Mouse (Mus musculus): ENCODE measurements at regions not wholly inside any gene's neighbourhood (a gene's known extent, or its start where the extent isn't known, plus 50 kb on each side); places are given as distances from the start of the nearest gene placed in this dataset.

GRCm38 (mm10) chr19:60148313-60148965, 78.1 kb downstream of the Fam204a start:
- DNase-seq (ENCODE audit: low spot score) = no peak

DNA sequence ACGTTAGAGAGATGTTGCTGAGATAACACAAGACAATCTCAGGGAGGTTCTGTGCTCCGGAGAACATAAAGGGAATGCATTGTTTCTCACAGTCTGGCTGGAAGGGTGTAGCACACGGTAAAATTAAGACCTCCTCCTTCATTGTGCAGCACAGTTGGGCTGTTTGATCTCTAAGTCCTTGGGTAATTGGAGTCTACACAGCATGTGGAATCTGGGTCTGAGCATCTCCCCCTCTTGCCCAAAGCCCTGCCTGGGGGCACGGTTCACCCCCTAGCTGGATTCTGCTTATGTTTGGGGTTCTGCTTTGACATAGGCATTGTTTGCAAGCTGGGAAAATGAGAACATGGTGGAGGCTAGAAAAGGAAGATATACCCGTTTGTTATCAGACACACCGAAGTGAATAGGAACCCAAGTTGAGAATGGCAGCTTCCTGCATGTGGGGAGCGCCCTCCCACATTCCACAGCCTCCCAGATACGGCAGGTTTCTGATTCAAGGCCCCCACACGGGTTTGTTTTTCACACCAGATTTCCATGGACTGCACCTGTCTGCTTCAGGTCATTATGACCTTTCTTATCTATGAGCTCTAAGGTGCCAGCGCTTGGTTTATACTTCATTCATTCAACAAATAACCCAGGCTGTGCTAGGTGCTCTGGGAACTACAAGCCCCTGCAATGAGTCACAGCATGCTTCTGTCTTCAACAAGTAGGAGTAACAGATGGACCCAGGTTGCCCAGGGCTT, 79.9 kb downstream of the Fam204a start:
- no peak for DNase-seq (ENCODE audit: low spot score)

- DNase-seq (ENCODE audit: low spot score) = no peak
Measured at GRCm38 (mm10) chr19:60145242-60145641, 81.3 kb downstream of the Fam204a start.

DNA sequence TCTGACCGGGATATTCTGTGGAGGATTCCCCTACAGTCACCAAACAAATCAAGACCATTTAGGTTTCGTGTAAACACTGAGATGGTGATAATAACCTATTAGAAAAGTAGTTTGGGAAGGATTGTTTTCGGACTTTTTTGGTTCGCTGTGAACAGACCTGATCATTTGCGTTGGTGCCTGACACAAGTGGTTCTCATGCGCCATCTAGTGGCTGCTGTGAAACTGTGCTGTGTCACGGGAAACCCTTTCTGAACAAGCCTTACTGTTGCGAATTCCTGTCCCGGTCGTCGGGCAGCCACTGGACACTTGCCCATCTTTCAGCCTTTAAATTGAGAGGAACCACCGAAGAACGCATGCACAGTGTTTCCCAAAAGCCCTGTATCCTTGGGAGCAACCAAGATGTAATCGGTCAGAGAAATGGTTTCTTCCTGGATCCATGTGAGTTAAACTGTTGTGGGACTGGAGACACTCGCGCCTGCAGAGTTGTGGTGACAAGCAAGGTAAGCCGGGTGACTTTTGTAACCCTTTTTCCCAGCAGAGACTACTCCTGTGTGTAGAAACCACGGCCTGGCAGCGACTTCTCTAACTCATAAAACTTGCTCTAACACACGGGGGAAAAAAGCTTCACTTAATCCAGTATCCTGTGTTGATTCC, 82.0 kb downstream of the Fam204a start:
- DNase-seq (ENCODE audit: low spot score) = peak; percentile 71

DNA sequence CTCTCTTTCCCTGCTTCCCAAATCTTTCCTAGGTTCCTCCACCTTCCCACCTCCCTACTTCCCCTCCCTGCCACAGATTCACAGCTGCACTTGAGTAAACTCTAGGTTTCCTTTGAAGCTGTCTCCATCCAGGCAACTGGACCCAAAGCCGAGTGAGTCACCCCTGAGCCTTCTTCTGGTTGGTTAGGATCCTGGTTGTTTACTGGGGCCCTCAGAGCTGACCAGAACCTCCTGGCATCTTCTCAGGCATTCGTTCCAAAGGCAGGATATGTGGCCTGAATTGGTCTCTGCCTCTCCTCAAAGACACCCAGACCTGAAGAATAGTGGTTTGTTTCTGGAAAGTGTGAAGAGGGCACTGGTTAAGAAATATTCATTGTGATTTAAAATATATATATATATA, 87.6 kb downstream of the Fam204a start:
- DNase-seq (ENCODE audit: low spot score) = no peak

DNA sequence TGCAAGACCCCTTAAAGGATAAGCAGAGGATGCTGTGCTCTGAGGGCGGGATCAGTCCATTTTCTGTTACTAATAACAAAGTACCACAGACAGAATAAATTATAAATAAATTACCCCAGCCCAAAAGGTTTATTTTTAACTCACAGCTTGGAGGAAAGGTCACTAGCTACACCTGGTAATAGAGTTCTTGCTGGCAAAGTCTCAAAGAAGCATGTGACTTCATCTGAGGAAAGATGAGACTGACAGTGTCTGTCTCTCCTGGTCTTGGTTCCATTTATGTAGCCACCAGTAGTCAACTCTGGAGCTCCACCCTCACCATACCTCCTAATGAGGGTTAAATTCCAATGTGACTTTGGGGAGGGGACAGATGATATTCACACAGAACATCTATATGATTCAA, 90.0 kb downstream of the Fam204a start:
- DNase-seq (ENCODE audit: low spot score) = no peak

DNA sequence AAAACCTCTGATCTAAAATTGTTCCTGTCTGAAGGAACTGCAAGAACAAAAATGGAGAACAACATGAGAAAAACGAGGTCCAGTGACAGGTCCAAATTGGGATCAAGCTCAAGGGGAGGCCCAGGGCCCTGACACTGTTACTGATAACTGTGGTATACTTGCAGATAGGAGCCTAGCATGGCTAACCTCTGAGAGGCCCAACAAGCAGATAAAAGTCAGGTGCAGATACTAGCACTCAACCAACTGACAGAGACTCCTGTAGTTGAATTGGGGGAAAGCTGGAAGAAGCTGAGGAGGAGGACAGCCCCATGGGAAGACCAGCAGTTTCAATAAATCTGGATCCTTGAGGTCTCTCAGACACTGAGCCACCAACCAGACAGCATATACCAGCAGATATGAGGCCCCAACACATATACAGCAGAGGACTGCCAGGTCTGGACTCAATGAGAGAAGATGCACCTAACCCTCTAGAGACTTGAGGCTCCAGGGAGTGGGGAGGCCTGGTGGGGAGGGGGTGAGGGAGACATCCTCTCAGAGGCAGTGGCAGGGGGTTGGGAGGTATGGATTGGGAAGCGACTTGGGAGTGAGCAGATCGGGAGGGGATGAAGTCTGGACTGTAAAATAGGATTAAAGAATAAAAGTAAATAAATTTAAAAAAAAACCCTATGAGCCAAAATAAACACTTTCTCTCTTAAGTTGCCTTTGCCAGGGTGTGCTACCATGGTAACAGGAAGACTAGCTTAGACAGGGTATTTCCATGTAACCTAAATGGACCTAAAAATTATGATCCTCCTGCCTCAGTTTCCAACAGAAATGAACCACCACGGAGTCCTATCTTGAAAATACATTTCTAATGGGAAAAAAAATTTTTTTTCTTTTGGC, 91.8 kb downstream of the Fam204a start:
- no peak for DNase-seq (ENCODE audit: low spot score)

GRCm38 (mm10) chr19:60129635-60130034, 96.9 kb downstream of the Fam204a start:
- no peak for DNase-seq (ENCODE audit: low spot score)

- no peak for DNase-seq (ENCODE audit: low spot score)
Measured at GRCm38 (mm10) chr19:60124638-60125037, 101.9 kb downstream of the Fam204a start.

- no peak for DNase-seq (ENCODE audit: low spot score)
Measured at GRCm38 (mm10) chr19:60120917-60121316, 105.6 kb downstream of the Fam204a start.

GRCm38 (mm10) chr19:60119051-60119450, 107.5 kb downstream of the Fam204a start:
- DNase-seq (ENCODE audit: low spot score) = no peak

DNA sequence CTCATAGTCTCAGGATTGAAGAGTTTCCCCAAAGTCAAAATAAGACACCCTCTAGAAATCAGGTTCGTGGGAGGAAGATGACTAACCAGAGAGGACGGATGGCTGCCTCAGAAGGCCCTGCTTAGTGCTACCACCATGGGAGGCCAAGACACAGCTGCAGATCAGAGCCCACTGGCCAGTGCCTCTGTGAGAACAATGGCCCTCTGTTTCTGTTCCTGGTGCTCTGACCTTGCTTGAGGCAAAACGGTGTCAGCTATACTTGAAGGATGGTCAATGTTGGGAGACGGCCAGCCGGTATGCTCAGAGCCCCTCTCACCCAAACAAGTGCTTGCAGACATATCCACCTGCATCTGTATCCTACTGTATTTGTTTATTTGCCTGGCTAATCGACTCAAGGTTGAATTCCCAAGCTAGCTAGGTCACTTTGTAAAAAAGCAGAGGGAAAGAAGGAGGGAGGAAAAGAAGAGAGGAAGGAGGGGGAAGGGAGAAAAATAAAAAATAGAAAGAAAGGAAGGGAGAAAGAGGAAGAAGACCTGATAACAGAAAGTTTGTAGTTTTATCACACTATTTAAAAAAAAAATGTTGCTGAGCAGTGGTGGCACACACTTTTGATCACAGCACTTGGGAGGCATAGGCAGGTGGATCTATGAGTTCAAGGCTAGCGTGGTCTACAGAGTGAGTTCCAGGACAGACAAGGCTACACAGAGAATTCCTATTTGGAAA, 112.7 kb downstream of the Fam204a start:
- DNase-seq (ENCODE audit: low spot score) = no peak

DNA sequence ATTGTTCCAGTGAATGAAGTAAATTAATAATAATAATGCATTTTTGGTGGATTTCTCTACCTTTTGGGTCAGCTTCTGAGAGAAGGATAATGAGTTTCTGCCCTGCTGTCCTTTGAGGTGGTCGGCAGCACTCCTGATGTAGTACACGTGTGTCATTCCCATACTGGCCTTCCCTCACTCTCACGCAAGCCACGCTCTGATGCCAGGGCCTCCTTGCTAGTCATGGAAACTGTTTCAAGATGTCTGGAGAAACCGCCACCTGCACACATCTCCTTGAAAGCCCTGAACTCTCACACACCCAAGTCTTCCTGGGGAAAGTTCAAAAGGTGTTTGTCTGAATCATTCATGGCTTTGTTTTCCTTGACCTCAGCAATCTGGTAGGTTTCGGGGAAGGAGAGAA, 116.2 kb downstream of the Fam204a start:
- no peak for DNase-seq (ENCODE audit: low spot score)

- DNase-seq (ENCODE audit: low spot score) = no peak
Measured at GRCm38 (mm10) chr19:60109488-60109887, 117.0 kb downstream of the Fam204a start.

DNA sequence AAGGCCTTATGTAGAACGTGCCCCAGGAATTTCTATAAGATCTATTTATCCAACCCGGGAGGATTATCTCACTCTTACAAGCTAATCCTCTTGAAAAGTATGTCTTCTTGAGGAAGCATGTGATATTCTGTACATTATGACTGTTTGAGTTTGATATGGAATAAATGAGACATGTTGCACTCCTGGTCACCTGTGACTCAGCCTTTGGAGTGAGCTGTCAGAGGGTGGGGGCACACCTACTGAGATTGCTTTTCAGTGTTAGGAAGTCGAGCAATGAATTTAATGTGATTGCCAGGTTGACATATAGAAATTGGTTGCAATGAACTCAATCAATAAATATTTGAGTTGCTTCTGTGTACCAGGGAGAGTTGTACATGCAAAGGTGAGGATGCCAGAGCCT, 128.6 kb downstream of the Fam204a start:
- DNase-seq (ENCODE audit: low spot score) = no peak

GRCm38 (mm10) chr19:60074986-60075385, 131.5 kb upstream of the Rab11fip2 start:
- DNase-seq (ENCODE audit: low spot score) = no peak

DNA sequence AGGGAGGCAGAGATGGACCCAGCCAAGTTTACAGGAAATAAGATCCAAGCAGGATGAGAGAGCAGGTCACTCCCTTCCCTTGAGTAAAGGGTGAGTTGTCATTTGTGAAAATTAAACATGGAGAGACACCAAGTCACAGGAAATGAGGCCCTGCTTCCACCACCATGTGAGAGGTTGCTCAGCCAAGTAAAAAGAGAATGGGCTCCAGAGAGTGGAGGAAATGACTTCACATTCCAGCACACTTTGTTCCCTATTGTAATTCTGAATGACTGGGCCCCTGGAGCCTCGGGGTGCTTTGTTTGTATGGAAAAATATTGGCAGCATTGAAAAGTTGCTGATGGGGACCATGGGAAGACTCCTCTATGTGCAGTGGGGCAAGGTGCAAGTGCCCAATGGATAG, 129.9 kb upstream of the Rab11fip2 start:
- no peak for DNase-seq (ENCODE audit: low spot score)

- DNase-seq (ENCODE audit: low spot score) = no peak
Measured at GRCm38 (mm10) chr19:60066183-60066582, 122.7 kb upstream of the Rab11fip2 start.

DNA sequence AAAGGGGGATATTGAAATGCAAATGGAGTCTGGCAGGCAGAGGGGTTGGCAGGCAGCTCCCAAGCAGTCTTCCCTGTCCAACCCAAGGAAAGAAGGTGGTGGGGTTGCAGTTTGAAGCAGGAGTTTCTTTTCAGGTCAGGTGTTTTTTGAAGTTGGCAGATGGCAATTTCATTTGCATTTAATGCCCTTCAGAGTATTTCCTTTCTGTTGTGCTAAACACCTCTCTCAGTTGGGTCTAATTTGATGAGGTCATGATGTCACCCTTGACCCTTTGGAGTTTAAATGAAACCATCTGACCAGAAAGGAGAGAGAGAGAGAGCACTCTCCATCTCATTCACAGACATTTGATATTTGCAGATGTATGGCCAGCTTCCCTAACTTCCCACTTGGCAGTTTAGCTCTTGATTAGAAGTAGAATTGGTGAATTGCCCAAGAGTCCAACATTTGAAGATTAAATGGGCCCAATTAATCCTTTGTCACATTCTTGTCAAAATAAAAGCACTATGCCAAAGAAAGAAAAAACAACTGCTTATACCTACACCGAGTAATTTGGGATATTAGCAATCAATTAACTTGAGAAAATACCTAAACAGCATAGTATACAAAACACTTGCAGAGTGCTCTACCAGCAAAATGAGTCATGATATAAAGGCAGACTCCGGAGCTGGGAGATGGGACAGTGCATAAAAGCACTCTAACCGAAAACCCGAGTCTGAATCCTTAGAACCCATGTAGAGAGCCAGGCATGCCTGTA, 111.8 kb upstream of the Rab11fip2 start:
- DNase-seq (ENCODE audit: low spot score) = no peak

DNA sequence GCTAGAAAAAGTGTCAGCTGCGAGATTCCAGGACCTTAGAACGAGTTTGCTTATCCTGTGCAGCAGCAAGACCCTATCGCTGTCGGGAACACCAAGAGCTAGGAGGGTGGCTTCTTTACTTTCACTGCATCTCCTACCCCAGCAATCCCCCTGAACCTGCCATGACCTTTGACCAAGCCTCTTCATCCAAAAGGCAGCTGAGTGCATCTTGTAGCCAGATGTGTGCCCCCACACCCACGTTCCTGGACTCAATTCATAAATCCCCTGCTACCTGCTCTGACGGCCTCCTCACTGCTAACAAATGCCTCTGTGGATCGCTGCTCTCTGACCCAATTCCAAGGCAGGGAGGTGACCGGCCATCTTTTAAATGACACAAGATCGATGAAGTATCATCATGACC, 107.7 kb upstream of the Rab11fip2 start:
- DNase-seq (ENCODE audit: low spot score) = no peak

- DNase-seq (ENCODE audit: low spot score) = no peak
Measured at GRCm38 (mm10) chr19:60040721-60041120, 97.3 kb upstream of the Rab11fip2 start.
